Mouse (Mus musculus) ZHBTc4 (cell line): ENCODE measurements around the gene Cnnm4.

Source experiments
- DNase-seq: peaks from one replicate; pipeline ENCODE4 v3.0.0-alpha.2; 2011; ENCODE audit warnings: low read depth, low spot score

The Cnnm4 gene

DNA sequence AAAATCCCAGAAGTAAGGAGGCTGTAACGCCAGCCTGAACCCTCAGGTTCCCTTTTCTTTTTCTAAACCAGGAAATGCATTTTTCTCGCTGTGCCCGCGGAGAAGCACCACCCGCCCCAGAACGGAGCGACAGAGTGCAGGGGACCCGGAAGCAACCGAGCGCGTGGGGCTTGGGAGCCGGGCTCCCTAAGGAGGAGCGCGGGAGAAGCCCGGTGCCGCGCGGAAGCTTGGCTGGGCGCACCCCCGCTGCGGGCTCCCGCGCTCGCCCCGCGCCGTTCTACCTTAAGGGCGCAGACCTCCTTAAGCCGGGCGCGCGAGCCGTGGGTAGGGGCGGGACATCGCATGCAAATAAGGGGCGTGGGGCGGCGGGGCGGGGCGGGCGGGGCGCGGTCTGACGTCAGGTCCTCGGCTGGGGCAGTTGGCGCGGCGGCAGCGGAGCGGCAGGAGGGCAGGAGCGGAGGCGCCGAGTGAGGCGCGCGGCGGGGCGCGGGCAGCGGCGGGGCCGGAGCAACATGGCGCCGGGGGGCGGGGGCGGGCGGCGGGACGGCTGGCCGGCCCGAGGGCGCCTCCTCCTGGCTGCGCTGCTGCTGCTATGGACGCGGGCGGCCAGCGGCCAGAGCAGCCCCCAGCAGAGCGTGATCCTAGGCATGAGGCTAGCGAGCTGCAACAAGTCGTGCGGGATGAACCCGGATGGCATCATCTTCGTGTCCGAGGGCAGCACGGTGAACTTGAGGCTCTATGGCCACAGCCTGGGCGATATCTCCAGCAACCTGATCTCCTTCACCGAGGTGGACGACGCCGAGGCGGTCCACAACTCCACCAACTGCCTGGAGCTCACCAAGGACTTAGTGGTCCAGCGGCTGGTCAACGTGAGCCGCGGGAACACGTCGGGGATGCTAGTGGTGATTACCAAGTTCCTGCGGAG lies at the start of gene Cnnm4:
TSS of gene Cnnm4 (plus strand) at position 440 of the 925 bp plus-strand sequence.
- peak; percentile 90 for DNase-seq

DNA sequence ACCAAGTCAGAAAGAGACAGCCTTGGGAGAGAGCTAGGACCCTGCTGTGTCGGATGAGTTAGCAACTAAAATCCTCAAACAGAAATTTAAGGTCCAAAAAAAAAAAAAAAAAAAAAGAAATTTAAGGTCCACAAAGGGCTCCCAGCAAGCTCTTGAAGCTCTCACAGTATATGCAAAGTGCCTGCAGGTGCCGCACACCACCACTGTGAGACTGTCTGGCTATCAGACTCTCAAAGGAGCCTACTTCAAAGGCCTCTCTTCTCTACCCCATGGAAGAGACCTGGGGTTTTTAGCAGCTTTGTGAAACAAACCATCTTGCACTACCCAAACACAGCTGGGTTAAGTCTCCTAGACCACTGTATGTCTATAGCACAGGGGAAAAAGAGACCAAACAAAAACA lies 41.9 kb upstream of the Cnnm4 start:
- no peak for DNase-seq

DNA sequence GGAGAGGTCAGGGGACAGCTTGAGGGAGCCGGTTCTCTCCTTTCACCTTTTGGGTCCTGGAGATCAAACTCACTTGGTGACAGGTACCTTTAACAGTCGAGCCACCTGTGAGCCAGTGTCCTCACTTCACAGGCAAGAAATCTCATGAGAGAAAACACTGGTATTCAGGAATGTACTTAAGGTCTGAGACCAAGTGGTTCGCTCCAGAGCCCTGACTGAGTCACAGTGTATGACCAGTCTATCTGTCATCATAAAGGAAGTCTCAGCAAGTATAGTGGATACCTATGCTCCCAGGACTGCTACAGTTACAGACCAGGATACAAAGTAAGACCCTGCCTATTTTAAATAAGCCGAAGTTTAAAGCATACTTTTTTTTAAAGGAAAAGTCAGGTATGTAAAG lies 38.4 kb upstream of the Cnnm4 start:
- DNase-seq, result no peak

DNA sequence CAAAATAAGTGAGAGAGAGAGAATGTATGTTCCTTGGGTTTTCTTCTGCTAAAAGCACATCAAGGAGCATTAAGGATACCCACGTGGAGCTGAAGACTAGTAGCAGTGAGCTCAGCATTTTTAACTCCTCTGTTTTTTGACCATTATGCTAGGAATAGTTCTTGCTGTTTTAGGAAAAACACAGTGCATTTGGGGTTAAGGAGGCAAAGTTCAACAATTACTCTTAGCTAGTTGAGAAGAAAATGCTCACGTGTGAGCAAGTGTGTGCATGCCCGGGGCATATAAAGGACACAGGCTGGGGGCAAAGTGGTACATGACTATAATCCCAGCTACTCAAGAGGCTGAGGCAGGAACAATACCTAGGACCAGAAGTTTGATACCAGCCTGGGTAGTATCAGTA lies 37.8 kb upstream of the Cnnm4 start:
- DNase-seq, result no peak

DNA sequence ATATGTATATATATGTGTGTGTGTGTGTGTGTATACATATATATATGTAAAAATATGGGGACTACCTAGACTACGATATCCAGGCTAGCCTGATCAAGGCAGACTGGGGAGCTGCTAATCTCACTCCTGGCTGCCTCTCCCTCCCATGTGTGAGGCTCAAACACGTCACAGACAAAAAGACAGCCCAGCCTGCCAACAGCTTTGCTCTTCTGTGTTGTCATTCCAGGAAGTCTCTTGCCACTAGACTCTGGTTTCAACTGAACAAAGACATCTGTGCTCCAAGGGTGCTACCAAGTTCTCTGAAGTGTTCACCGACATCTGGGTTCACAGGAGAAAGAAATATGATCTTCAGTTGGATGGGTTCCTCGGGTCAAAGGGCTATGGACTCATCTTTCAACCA lies 36.3 kb upstream of the Cnnm4 start:
- DNase-seq, result no peak

DNA sequence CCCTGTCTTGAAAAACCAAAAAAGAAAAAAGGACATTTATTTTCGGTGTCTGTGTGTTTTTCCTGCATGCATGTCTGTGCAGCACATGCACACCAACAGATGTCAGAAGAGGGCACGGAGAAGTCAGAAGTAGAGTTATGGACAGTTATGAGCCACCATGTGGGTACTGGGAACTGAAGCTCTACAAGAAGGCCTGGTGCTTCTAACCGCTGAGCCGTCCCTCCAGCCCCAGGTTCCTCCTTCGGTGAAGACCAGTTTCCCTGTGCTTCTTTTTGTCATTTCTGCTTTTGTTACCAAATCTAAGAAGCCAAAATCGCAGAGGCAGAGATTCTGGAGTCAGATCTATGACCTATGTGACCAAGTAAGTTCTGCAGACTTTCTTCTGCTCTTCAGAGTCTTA lies 34.9 kb upstream of the Cnnm4 start:
- no peak for DNase-seq

DNA sequence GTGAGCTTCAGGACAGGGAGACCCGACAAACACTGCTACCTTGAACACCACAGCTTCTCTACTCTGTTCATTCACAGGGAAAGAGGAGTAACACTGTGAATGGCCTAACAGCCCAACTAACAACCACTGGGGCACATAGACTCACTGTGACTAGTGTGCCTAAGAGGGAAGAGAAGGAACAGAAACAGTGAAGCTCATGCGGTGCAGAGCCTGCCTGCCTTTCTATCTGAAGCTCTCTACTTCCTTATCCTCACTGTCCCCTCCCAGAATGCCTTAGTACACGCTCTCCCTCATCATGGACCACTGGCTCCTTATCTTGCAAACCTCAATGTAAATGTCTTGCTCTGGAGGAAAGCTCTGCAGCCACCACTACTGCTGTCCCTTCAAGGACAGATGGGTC lies 34.2 kb upstream of the Cnnm4 start:
- DNase-seq, result no peak

DNA sequence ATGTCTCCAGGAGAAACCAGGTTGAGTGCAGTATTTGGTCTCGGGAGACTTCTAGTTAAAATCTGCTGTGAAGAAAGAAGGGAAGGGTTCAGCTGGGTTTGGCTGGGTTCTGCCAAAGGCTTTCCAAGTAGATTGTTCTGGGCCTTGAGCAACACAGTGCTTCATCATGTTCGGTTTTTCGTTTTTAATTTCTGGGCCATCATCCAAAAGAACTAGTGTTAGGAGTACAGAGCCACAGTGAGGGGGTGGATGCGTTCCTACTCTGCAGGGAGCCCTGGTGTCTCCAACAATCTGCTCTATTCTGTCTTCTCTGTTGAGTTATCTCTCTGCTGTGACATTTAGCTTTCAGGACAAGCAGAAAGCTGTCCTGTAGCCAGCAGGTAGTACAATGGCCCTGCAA lies 30.3 kb upstream of the Cnnm4 start:
- no peak for DNase-seq

DNA sequence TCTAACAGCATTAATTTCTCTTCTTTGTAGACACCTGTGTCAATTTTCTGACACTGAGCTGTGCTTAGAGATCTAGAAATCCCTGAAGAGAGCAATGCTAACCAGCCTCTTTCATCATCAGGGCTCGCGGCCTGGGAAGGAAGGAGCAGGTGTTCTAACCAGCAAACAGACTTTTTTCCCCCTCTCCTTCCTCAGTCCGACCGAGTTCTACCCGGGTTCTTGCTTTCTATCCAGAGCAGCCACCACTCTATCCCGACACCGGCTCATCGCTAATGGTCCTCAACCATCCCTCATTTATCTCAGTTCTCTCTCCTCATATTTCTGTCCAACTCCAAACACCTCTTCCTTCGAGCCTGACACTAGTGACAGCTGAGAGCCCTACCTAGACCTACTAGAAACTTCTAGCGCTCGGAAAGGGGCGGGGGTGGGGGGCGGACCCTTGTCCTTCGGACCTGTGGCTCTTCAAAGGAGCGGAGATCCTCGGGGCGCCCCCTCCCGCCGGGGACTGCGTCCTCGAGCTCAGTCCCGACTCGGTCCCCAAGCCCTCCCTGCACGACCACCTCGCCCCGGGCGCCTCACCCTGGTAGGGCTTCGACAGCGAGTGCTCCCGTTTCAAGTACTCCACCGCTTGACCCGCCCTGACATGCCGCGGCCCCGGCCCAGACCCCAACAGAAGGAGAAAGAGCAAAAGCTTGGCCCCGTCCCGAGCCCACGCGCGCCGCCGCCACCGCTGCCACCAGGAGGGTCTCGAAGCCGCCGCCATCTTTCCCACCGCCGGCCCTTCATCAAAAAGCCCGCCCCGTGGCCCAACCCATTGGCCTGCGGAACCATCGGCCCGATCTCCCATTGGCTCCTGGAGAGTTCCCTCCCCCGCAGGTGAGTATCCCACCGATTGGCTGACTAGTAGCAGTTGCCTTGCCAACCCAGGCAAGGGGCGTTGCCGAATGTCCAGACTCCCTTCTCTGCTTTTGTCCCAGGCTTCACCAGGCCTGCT lies 26.7 kb upstream of the Cnnm4 start, which contains the start of gene Lman2l:
TSS of gene Lman2l (minus strand) at position 801 of the 994 bp plus-strand sequence.
- peak; percentile 98 for DNase-seq

DNA sequence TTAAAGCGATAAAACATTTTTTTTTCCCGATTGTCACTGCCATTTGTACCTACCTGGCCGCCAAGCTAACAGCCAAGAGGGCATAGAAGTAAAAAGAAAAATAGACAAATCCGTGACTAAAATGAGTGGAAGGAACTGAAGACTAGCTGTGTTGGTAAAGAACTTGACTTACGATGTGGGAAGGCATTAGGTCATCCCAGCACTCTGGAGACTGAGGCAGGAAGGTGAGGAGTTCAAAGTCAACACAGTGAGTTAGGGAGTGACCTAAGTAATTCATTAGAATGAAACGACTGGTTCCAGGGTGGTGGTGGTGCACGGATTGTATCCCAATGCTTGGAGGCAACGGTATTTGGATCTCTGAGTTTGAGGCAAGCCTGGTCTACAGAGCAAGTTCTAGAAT lies 25.9 kb upstream of the Cnnm4 start:
- DNase-seq, result no peak

DNA sequence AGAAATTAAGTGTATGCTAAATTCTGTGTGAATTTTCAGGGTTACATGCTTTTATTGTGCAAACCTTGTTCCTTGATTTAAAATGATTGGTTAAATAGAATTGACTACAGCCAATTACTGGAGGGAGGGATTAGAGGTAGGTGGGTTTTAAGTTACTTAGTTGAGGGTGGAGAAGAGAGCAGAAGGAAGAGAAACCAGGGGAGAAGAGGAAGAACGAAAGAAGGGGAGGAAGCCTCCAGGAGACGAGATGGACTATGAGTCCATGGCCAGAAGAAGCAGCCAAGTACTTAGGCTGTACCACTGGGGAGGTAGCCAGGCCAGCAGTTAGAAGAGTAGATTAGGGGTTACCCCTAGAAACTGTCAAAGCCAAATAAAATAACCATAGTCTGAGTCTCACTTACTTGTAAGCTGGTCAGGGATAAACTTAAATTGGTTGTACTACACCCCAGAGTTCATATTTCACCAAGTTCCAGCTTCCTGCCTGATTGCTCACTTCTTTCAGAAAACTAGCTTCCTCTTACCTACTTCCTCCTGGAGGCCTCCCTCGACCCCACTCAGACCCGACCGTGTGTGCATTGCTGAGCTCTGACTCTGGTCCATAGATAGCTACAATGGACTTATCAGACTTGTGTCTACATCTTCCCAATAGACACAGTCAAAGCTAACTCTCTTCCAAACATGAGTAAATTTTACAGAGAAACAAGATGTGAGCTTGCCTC lies 25.2 kb upstream of the Cnnm4 start:
- DNase-seq, result no peak

DNA sequence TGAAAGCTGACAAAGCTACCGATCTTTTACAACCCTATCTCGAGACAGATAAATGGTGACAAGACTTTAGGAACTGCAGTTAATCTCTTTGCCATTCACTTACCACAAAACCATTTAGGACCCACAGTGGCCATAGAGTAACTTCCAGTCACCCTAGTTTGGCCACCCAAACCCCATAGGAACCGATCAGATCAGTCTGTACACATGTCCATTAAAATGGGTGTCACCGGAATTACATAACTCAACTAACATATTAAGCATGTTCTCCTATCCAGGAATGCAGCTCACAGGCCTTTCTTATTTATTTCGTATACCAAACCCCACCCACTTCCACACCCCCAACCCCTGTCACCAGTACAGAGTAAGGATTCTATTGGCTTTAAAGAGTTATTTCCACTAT lies 24.6 kb upstream of the Cnnm4 start:
- no peak for DNase-seq

DNA sequence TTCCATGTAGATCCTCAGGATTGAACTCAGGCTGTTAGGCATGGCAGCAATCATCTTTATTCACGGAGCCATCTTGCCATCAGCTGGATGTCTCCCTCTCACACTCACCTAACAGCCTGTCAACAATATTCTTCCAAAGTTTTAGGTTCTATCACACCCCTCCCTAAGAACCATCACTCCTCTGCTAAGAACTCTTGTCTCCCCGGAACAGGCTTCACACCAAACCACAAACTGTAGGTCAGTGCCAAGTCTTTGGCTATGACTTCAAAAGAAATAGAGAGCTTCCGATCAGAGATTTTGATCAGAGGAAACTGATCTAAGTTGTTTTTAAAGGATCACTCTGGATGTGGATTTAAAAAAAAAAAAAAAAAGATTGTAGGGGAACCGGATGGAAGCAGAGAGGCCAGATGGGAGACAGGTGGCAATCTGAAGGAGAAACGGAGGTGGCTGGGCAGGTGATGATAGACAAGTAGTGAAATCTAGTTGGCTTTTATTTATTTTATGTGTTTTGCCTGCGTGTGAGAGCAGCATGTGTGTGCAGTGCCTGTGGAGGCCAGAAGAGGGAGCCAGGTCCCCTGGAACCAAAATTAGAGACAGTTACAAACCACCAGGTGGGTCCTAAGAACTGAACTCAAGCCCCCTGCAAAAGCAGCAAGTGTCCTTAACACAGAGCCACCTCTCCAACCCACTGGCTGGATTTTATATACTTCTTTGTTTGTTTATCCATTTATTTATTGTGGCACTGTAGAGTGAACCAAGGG lies 17.2 kb upstream of the Cnnm4 start:
- peak; percentile 59 for DNase-seq

DNA sequence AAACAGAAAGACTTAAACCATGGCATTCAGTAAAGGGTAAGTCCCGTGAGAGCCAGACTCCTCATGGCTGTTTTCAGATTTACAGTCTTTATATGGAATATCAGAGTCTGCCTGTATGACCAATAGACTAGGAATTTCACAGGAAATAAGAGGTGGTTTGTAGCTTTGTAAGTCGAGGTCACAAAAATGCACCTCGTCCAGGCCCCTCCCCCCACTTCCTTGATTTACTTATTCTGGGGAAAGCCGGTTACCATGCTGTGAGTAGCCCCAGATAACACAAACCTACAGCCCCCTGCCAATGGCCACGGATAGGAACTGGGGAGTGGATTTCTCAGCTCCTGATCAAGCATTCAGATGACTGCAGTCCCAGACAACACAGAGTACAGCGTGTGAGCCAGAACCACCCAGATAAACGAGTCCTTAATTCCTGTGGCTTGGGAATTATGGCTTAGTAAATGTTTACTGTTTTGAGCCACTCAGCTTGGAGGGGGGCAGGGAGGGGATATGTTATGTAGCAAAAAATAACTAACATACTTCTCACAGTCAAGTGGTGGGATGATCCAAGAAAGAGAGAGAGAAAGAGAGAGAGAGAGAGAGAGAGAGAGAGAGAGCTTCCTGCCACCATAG lies 13.9 kb upstream of the Cnnm4 start:
- DNase-seq, result no peak

DNA sequence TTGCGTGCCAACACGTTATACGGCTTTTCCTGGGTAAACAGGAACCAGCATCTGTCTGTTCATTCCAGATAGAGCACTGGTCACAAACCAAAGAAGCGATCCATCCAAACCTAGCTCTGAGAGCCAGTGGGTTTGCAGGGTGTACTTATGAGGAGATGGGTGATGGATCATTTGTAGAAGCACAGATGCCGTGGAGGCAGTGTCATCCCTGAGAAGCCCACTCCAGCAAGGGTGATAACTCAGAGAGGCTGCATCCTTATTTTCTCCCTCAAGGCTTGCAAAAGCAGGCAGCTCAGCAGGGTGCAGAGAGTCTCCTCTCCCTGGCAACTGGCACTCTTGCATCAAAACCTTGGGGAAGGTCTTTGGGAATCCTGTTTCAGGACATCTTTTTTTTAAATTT lies 13.3 kb upstream of the Cnnm4 start:
- DNase-seq, result no peak

DNA sequence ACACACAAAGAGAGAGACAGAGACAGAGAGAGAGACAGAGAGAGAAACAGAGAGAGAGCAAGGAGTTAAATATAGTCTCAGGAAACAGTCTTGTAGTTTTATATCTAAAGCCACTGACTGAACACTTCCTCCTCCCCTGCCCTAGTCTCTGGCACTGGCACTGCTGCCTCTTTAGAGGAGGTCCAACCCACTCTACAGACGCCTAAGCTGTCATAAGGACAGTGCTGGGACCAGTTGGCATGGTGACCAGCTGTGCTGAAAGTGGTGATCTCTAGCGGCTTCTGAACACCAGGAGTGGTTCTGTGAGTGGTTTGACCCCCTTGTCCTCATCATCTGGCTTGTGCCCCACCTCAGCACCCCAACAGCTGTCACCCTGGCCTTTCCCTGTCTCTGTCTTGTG lies 9.6 kb upstream of the Cnnm4 start:
- DNase-seq, result no peak

DNA sequence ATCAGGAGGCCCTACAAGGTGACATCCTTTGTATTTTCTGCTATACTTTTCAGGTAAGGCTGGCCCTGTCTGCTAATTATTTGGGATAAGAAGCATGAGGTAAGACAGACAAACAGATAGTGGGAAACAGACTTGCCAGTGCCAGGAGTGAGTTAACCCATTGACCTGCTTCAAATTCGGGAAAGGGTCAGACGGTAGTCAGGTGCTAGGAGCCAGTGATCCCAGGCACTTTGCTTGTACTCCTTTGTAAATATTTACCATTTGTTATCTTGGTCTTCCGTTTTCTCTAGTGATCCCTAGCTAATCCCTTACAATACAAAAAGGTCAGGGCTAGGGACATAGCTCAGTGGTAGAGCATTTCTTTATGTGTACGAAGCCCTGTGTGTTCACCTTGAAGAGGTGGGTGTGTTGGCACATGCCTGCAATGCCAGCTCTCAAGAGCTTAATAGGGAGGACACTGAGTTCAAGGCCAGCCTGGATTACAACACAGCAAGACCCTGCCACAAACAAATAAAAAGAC lies 5.7 kb upstream of the Cnnm4 start:
- no peak for DNase-seq

DNA sequence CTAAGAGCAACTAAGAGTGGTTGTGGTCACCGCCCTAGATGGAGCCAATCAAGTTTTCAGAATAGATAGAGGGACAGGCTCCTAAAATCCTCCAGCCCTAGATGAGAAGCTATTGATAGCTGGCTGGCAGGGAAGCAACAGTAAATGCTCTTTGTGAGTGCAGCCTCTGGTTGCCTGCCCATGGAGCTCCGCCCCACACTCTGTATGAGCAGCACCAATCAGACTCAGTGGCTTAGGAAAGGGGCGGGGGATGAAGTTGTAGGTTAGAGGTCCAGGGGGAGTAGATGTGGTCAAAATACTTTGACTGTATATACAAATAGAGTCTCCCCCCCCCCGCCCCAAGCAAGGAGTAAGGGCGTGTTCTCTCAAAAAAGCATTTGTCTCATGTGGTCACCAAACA lies 4.0 kb upstream of the Cnnm4 start:
- peak; percentile 60 for DNase-seq

DNA sequence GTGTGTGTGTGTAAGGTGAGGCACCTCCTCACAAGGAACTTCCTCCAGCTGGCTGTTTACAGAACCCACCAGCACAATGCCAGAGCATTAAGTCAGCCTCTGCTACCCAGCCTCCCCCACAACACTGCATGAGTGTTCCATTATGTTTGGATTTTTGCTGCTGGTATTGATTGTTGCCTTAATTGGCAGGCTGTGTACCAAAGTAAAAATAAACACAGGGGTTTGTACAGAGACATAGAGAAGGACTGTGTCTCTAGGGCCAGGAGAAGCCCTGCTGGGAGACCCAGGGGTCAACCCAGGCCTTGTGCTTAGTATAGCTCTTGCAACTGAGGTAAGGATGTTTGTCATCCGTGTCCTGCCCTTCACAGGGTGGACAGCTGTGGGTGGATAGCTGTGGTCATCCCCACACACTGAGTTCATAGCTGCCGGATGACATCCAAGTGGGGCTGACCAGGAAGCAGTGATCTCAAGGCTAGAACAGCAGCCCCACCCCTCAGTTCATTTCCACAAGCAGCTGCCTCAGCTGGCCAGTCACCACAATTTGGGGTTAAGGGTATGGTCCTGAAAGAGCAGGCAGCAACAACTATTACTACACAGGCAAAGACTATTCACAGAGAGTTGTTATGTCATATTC lies 1.5 kb upstream of the Cnnm4 start:
- no peak for DNase-seq

DNA sequence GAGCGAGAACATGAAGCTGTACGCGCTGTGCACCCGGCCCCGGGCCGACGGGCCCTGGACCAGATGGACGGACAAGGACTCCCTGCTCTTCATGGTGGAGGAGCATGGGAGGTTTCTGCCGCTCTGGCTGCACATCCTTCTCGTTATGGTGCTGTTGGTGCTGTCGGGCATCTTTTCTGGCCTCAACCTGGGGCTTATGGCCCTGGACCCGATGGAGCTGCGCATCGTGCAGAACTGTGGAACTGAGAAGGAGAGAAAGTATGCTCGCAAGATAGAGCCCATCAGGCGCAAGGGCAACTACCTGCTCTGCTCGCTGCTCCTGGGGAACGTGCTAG lies 653 bp downstream of the Cnnm4 start:
- peak; percentile 16 for DNase-seq
